Mouse (Mus musculus) cerebellum, adult 2 months (tissue): Measurements from ENCODE around the gene Slc5a11. TPM values are rescaled to one million over a fixed set of nuclear protein-coding genes. Genes with fewer than 3 reads are reported as not detected.
A peak's percentile ranks its signal among the peaks of the same experiment; 100 is the strongest.

Experiments
- DNase-seq, 2 experiments: peaks; one replicate each; pipeline ENCODE4 v3.0.0; 2021
- H3K27ac ChIP-seq: fragments of 200-500 bp; 2 replicates; pipeline ENCODE4 v1.5.1; 2012; ENCODE audit warnings: low read length, control low read depth, inconsistent platforms; ENCODE audit not compliant: insufficient read depth
- H3K27me3 ChIP-seq: fragments of 200-500 bp; 2 replicates; pipeline ENCODE4 v1.6.1; 2012; ENCODE audit warnings: inconsistent platforms, mild to moderate bottlenecking, low read length, moderate library complexity; ENCODE audit not compliant: control insufficient read depth, insufficient read depth
- H3K4me1 ChIP-seq: fragments of 200-500 bp; 2 replicates; pipeline ENCODE4 v1.6.1; 2011; ENCODE audit warnings: low read length; ENCODE audit not compliant: control insufficient read depth, insufficient read depth
- H3K4me3 ChIP-seq: fragments of 200-500 bp; replicated peaks from 2 replicates; pipeline ENCODE3; 2011; ENCODE audit warnings: mild to moderate bottlenecking, low read depth, low read length, control low read depth; ENCODE audit not compliant: insufficient read depth
- CTCF ChIP-seq: fragments of 200-500 bp; IDR thresholded peaks from 2 replicates; pipeline ENCODE4 v1.5.1; 2011; ENCODE audit warnings: low read depth, mild to moderate bottlenecking, control low read depth, low read length, moderate library complexity, borderline replicate concordance; ENCODE audit not compliant: insufficient read depth
- POLR2A ChIP-seq: fragments of 200-500 bp; IDR thresholded peaks from 2 replicates; pipeline ENCODE4 v1.6.1; 2011; ENCODE audit warnings: low read length, control low read depth, borderline replicate concordance; ENCODE audit not compliant: insufficient read depth
- WGBS: fragments of 180-500 bp; shearing (Covaris S2); methylation state at CpG from one replicate; pipeline ENCODE4 v1.1.7; 2018; 5-methylcytosine and 5-hydroxymethylcytosine counted together
- polyA plus RNA-seq: library from polyadenylated mRNA; depleted of rRNA; stranded (reverse); fragments of >200 nt; gene quantifications from 2 replicates; pipeline ENCODE4 v1.2.3, GENCODE M21; 2012

Slc5a11 gene
- polyA plus RNA-seq, 1 experiment: 3.1 TPM

- no peak for DNase-seq
- WGBS: 69% methylated on average over 7 of the region's 7 CpGs
These were observed 79.3 kb downstream of the Slc5a11 start for GRCm38 (mm10) chr7:123293898-123294297.

GRCm38 (mm10) chr7:123295423-123295822, 80.8 kb downstream of the Slc5a11 start:
- Histone ChIP-seq H3K27me3 (no peaks in the 10 kb centered on the region), H3K27ac (no peak overlapping the region), H3K4me1 (peaks cover 3% of the 10 kb centered on the region; the same call in 1 of the 2 replicates), H3K4me3 (no peak overlapping the region)
- DNase-seq: no peak
- WGBS: 79% methylated on average over 7 of the region's 7 CpGs
- no peak for TF ChIP-seq CTCF
- TF ChIP-seq POLR2A: no peak

More at GRCm38 (mm10) chr7:123293898-123294297, 79.3 kb downstream of the Slc5a11 start:
- Histone ChIP-seq H3K27ac (no peak overlapping the region), H3K27me3 (no peaks in the 10 kb centered on the region), H3K4me1 (peaks cover 8% of the 10 kb centered on the region; the same call in 1 of the 2 replicates), H3K4me3 (no peak overlapping the region)
- TF ChIP-seq POLR2A: no peak
- no peak for TF ChIP-seq CTCF

- no peak overlapping the region for H3K27ac ChIP-seq
- H3K4me1 ChIP-seq: peaks cover 3% of the 10 kb centered on the region; the same call in 1 of the 2 replicates
- TF ChIP-seq POLR2A (no peak), CTCF (no peak)
- no peaks in the 10 kb centered on the region for H3K27me3 ChIP-seq
- WGBS: 77% methylated on average over 6 of the region's 6 CpGs
- H3K4me3 ChIP-seq: no peak overlapping the region
- no peak for DNase-seq
These were observed 81.5 kb downstream of the Slc5a11 start for GRCm38 (mm10) chr7:123296097-123296496.

- TF ChIP-seq POLR2A (no peak), CTCF (no peak)
- 30% methylated on average over 3 of the region's 3 CpGs for WGBS
- H3K4me3 ChIP-seq: no peak overlapping the region
- H3K4me1 ChIP-seq: peaks cover 3% of the 10 kb centered on the region; the same call in 1 of the 2 replicates
- H3K27ac ChIP-seq: no peak overlapping the region
- DNase-seq: peak; percentile 48 to 56
- no peaks in the 10 kb centered on the region for H3K27me3 ChIP-seq
These were observed 83.6 kb downstream of the Slc5a11 start for GRCm38 (mm10) chr7:123298225-123298624.

- H3K27ac ChIP-seq: no peak overlapping the region
- TF ChIP-seq POLR2A (no peak), CTCF (no peak)
- no peak for DNase-seq
- H3K27me3 ChIP-seq: no peaks in the 10 kb centered on the region
- H3K4me1 ChIP-seq: peaks cover 5% of the 10 kb centered on the region; the same call in 1 of the 2 replicates
- H3K4me3 ChIP-seq: no peak overlapping the region
- 66% methylated on average over 3 of the region's 3 CpGs for WGBS
These were observed 85.7 kb downstream of the Slc5a11 start for GRCm38 (mm10) chr7:123300258-123300657.

- no peak overlapping the region for H3K4me3 ChIP-seq
- 16% methylated on average over 2 of the region's 2 CpGs for WGBS
- peak; percentile 28; the same call in 1 of the 2 replicates for TF ChIP-seq CTCF
- TF ChIP-seq POLR2A: no peak
- no peaks in the 10 kb centered on the region for H3K27me3 ChIP-seq
- peak; percentile 62 to 80 for DNase-seq
- H3K27ac ChIP-seq: no peak overlapping the region
- H3K4me1 ChIP-seq: peaks cover 12% of the 10 kb centered on the region
These were observed 90.8 kb downstream of the Slc5a11 start for GRCm38 (mm10) chr7:123305397-123305796.

- 60% methylated on average over 8 of the region's 8 CpGs for WGBS
- H3K4me1 ChIP-seq: peaks cover 12% of the 10 kb centered on the region
- H3K27ac ChIP-seq: no peak overlapping the region
- H3K4me3 ChIP-seq: no peak overlapping the region
- no peak for TF ChIP-seq POLR2A
- no peak for TF ChIP-seq CTCF
- DNase-seq: no peak
- H3K27me3 ChIP-seq: no peaks in the 10 kb centered on the region
These were observed 92.7 kb downstream of the Slc5a11 start for GRCm38 (mm10) chr7:123307236-123307635.

- WGBS: 98% methylated on average over 4 of the region's 4 CpGs
- Histone ChIP-seq H3K4me3 (no peak overlapping the region), H3K4me1 (peaks cover 12% of the 10 kb centered on the region), H3K27me3 (no peaks in the 10 kb centered on the region), H3K27ac (no peak overlapping the region)
- no peak for DNase-seq
- TF ChIP-seq CTCF: no peak
- no peak for TF ChIP-seq POLR2A
These were observed 93.4 kb downstream of the Slc5a11 start for GRCm38 (mm10) chr7:123307887-123308558.
